Mouse (Mus musculus) neural tube, postnatal 0 days (tissue): ENCODE results near the gene Tmem178. TPM values are rescaled to one million over a fixed set of nuclear protein-coding genes. Genes with fewer than 3 reads are reported as not detected.

ENCODE experiments used
- polyA plus RNA-seq: library from polyadenylated mRNA; unstranded; fragments of >200 nt; fragmentation: Nextera tagmentation; extraction: Ambion mirVana; gene quantifications from 2 replicates; pipeline ENCODE4 v1.2.1, GENCODE M21; 2015

The Tmem178 gene
- polyA plus RNA-seq: 24.9 and 27.0 TPM in 2 replicates

DNA sequence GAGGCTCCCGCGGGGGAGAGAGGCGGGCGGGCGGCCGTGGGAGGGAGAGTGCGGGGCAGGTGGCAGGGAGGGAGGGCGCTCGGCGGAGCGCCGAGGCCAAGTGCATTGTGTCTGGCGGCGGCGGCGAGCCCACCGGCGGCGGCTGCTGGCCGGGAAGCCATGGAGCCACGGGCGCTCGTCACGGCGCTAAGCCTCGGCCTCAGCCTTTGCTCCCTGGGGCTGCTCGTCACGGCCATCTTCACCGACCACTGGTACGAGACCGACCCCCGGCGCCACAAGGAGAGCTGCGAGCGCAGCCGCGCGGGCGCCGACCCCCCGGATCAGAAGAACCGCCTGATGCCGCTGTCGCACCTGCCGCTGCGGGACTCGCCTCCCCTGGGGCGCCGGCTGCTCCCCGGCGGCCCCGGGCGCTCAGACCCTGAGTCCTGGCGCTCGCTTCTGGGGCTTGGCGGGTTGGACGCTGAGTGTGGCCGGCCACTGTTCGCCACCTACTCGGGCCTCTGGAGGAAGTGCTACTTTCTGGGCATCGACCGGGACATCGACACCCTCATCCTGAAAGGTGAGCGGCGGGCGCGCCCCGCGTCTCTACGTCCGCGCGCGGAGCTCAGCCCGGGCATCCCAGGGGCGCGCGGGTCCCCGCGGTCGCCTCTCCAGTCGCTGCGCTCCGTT, at the start of gene Tmem178:
Gene Tmem178, plus strand, starts transcription at position 103 of the 669 bp plus-strand sequence.

Other genes with a start within 250 kb of the Tmem178 start
- 19.7 and 21.1 TPM in 2 replicates for gene Map4k3, start 216.1 kb upstream of the Tmem178 start, polyA plus RNA-seq
- gene Thumpd2, start 120.5 kb downstream of the Tmem178 start, polyA plus RNA-seq: 7.2 and 8.5 TPM in 2 replicates